Mouse (Mus musculus) T-cell, adult 2 months (primary cell): Measurements from ENCODE around the gene Snrnp70.
"Not testable (repeated sequence)": the region's sequence is repeated elsewhere in the genome, so short reads cannot be mapped to it uniquely, and the experiment has no call there.

Source experiments
- DNase-seq: peaks from one replicate; pipeline ENCODE4 v3.0.0; 2022; ENCODE audit warnings: low spot score

The Snrnp70 gene

DNA sequence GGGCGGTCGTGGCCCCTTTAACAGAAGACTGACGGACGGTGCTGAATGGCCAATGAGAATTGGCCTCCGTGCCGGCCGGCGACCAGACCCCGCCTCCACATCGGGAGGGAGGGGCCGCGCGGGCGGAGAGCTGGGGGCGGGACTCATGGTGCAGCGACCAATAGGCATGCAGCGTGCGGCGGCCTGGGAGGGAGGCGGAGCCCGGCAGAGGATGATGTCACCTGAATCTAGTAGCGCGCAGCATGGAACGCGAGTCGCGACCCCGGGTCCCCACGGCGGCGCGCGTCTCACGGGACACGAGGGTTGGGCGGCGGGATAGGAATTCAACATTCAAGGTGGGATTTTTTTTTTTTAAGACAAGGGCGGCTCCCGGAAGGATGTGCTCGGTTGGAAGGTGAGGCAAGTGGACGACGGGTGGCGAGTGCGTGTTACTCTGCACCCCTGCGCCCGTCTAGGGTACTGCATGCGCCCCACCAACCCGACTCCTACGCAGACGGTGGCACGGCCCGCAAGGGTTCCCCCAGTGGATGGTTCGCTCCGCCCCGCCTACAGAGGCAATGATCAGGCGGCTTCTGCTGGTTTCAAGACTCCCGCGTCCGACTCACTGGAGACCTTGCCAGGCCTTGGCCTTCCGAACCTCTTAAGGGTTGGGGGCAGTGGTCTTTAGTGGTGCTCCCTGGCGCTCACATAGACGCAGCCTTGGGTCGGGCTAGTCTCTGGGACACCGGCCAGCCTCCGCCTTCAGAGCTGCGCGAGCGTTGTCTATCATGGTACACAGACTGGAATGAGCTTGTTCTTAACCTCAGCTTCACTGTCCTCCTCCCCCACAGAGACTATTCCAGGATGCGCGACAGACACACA lies 28.3 kb downstream of the Snrnp70 start:
- DNase-seq, result peak; percentile 95

GRCm38 (mm10) chr7:45366652-45367019 lies 28.9 kb downstream of the Snrnp70 start, which contains the start of gene Ppfia3:
TSS of gene Ppfia3 (minus strand) at chr7:45367019.
- no peak for DNase-seq

DNA sequence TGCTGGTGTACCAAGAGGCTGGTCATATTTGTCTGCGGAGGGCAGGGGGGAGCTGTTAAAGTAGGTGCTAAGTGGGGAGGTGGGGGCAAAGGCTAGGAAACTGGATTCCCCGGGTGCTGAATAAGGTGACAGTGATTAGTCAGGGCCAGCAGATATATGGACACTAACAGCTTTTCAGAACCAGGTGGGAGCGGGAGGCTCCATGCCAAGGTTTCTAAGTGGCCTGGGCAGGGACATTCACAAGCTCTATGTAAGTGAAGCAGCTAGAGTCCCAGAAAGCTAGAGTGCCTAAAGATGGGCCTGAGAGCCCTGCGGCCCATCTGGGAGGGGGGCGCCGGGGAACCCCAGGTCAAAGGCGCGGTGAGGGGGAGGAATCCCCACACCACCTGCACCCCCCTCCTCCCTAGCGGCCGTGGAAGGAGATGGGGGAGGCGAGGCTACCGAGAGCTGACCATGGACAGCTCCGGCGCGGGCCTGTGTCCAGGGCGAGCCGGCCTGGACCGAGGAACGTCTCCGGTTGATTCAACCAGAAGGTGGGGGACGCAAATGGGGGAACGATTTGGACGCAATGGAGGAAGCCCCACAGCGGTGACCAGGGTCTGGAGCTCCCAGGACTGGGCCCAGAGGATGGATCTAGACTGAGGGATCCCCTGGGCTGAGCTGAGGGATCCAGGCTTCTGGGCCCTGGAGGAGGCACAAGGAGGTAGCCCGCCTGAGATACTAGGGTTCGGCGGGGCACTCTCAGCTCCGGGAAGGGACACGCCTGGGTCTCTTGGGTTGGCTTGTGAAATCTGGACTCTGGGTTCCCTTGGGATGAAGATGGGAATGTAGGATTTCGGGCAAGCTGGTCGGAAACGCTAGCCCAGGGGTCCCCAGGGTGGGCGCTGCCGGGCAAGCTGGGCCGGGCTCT lies 29.5 kb downstream of the Snrnp70 start:
- DNase-seq, result no peak

DNA sequence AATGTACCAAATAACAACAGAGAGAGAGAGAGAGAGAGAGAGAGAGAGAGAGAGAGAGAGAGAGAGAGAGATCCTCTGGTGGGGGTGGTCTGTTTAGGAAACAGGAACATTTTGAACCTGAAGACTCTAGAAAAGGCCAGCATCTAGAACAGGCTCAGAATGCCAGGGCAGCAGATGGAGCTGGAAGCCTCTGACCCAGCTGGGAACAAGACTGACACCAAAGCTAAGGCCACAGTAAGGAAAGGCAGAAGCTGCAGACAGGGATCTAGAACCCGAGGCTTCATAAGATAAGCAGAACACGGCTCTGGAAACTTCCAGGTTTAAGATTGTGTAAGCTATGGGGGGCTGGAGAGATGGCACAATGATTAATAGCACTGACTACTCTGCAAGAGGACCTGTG lies 31.6 kb downstream of the Snrnp70 start:
- DNase-seq, result no peak

DNA sequence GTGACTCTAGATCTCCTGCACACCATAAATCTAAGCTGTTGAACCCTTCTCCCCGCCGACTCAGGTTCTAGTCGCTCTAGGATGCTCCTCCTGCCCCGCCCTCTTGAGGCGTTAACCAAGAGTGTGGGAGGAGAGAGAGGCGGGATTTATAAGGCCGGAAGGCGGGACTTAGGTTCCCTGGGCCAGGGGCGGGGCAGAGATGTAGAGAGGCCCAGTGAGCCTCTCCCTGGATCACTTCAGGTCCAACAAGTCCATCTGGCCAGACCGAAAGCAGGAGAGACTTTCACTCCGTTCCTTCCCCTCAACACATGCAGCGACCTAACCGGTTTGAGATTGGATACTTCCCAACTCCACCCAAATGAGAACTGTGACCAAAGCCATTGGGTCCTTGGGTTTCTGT lies 32.7 kb downstream of the Snrnp70 start:
- DNase-seq, result peak; percentile 55

- peak; percentile 85 for DNase-seq
Observed at GRCm38 (mm10) chr7:45361243-45361804, 34.2 kb downstream of the Snrnp70 start.

DNA sequence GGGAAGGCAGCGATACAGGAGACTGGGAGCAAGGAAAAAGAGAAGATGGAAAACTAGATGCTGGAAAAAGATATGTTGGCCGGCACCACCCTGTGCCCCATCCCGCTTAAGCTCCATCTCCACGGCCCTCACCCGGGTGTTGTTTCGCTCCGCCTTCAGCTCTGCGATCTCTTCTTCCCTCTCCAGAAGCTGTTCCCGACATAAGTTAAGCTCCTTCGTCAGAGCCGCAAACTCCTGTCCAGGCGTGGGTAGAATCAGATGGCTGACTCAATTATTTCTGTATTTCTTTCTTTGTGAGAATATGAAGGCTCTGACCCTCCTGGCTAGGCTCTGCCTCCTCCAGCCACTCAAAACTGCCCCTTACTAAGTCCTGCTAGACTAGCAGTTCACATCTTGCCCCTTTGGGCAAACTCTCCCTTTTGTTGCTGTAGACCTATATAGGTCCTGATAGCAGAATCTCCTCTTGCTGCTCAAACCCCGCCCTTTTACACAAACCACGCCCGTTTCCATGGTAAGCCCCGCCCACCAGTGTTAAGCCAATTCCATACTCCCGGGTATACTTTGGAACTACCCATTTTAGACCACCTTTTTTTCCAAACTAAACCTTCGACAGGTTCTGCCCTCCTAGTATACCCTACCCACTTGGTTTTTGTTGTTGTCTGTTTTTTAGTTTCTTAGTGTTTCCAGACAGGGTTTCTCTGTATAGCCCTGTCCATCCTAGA lies 35.0 kb downstream of the Snrnp70 start:
- DNase-seq, result no peak

DNA sequence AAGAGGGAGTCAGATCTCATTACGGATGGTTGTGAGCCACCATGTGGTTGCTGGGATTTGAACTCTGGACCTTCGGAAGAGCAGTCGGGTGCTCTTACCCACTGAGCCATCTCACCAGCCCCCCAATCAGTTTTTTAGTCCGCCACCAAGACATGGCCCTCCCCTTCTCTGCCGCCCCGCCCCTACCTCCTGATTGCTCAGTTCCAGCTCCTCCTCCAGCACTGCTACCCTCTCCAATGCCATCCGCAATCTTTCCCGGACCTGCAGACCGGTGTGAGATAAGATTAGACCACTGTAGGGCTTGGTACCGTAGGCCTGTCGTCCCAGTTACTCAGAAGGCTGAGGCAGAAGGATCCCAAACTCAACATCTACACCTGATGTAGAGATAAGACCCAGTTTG lies 36.5 kb downstream of the Snrnp70 start:
- not testable (repeated sequence) for DNase-seq

DNA sequence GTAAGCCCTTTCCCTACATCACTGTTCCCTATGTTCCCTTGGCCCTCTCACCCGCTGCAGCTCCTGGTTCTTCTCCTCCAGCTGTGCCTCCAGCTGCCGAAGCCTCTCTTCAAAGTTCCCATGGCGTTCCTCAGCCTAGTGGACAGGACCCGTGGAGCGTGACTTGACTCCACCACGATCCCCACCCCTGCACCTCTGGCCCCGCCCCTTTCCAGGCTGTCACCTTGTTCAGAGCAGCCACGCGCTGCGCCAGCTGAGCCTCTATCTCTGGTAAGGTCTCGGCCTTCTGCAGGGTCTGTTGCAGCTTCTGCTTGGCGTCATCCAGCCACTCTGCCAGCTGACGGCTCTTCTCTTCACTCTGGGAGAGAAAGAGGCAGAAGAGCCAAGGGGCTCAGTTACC lies 39.5 kb downstream of the Snrnp70 start:
- no peak for DNase-seq

DNA sequence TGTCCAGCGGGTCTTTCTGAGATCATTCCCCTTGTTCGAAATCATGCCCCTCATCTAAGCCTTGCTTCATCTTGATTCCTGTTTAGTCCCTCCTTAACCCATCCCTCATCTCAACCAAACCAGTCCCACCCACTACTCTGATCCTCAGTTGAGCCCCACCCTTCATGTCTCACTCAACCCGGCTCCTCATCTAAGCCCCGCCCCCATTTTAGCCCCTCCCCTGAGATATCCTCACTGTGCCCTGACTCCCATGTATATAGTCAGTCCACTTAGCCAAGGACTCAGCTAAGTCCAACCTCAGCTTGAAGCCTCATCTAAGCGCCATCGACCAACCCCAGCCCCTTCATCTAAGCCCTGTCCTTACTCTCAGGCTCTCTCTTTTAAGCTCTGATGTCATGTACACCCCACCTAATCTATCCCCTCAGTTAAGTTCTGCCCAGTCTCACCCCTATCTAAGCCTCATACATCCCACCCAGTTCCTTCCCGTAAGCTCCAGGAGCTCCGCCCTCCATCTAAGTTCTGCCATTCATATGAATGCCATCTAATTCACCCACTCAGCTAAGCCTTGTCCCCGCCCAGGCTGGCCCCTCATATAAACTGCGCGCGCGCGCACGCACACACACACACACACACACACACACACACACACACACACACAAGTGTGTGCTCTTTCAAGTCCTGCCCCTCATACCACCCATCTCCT lies 40.1 kb downstream of the Snrnp70 start:
- no peak for DNase-seq

- no peak for DNase-seq
Observed at GRCm38 (mm10) chr7:45353041-45353440, 42.5 kb downstream of the Snrnp70 start.

- DNase-seq, result no peak
Observed at GRCm38 (mm10) chr7:45346905-45347304, 48.6 kb downstream of the Snrnp70 start.

GRCm38 (mm10) chr7:45343543-45343942 lies 52.0 kb downstream of the Snrnp70 start:
- DNase-seq, result no peak

GRCm38 (mm10) chr7:45342081-45342480 lies 53.5 kb downstream of the Snrnp70 start:
- DNase-seq, result no peak

DNA sequence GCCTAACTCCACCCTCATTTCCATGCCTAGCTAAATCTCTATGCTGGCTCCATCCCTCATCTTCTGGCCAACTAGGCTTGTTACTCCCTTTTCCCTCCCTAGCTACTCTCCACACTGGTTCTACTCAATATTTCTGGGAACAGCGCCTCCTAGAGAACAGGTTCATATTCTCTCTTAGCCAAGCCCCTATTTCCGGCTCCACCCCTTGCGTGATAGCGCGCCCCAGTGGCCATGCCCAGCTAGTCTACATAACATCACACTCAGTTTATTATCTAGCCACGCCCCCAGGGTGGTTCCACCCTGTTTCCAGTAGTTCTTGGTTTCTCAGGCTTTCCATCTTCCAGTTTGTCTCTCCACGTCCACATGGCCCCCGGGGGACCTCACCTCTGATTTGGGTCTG lies 54.2 kb downstream of the Snrnp70 start:
- peak; percentile 87 for DNase-seq

DNA sequence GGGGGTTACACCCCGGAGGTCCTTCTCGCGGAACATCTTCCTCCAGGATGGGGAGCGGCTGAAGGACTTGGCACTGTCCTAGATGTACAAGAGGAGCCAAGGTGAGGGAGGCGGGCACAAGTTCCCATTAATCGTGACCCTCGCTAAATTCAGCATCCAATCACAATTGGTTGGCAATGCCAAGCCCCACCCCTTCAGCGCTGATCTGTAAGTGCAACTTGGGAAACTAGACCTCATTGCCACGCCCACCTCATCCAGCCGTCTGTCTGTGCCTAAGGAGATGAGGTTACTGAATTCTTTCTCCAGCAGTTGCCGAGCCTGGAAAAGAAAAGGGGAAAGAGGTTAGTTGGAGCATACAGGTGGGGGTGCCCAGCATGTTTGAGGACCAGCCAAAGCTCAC lies 54.9 kb downstream of the Snrnp70 start:
- no peak for DNase-seq

GRCm38 (mm10) chr7:45340066-45340442 lies 55.5 kb downstream of the Snrnp70 start:
- DNase-seq, result no peak

DNA sequence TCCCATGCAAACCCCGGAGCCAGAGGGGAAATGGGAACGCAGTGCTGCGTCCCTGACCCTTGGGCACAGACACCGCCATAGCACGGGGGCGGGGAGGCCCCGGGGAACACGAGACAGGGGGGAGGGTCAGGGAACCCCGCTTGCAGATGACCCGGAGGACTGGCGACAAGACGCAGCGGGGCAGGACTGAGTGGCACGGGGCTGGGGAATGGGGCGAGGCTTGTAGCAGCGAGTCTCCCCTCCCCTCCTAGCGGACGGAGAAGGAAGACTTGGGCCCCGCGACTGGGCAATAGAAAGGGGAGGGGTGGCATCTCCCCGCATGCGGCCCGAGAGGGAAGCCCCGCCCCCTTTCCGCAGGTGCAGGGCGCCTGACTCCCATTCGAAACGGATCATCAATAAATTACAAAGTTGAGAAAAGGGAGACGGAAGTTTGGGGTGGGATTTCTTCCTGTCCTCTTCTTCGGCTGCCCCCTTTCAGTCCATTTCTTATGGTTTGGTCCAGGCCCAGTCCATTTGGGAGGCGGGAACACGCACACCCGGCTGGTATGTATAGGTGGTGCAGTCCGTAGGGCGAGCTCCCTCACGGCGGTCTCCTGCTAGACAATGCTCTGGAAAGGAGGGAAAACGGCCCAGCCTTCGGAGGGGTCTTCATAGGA lies 56.0 kb downstream of the Snrnp70 start:
- no peak for DNase-seq

DNA sequence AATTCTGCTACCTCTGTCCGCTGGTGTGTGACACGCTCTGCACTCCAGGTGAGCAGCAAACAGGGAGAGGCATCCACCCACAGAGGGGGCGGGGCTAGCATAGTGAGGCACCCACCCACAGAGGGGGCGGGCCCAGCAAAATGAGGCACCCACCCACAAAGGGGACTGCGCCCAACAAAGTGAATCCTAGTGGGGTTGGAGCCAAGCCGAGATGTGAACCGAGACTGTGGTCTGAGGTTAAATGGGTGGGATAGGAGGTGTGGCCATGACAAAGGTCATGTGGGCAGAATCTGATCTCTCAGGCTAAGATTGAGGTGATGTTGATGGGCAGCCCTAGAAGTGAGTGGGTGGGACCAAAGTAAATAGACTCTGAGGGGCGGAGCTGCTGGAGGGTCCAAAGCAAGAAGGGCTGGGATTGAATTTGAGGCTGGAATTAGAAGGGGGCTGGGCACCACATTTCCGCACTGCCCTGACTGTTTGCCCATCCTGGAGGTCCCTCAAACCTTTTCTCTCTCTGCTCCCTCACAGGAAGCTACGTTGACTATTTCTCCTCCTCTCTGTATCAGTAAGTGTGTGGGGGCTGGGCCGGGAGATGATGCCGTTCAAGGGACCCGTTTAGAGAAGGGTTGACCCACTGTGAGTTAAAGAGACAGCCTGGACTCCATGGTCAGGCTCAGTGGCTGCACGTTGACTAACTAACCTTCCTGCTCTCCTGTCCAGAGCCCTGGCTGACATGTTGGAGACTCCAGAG lies 57.2 kb downstream of the Snrnp70 start:
- DNase-seq, result peak; percentile 53

DNA sequence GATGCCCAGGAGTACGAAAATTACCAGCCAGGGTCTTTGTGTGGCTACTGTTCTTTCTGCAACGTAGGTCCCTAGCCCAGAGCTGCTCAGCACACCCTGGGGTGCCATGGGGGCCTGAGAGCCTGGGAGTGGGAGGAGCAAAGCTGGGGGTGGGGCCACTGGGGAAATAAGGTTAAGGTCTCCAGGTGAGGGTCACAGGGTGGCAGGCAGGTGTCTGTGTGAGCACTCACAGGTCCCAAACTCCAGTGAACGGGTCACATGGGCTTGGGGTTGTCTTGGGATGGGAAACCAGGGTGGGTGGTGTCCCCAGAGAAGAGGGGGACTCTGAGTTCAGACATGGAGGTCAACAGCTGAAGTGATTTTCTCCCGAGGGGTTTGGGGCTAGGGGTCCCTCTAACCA lies 58.1 kb downstream of the Snrnp70 start:
- DNase-seq, result no peak
